ENCODE assay signal across 26 mouse cellular contexts in the genomic region with DNA sequence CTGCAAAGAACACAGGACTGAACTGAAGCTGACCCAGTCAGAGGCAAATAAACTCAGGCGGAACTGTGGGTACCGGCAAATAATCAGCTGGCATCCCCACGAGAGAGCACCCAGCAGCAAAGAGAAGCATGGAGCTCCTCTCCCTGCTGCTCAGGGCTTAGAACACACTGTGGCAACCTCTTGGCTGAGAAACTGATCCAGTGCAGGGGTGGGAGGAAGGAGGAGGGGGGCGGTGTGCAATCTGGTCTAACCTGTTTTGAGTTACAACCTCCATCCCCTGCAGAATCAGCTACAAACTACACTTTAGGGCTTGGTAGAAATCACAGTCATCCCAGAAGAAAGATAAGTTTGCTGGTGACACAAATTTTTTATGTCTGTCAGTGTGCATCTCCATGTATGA. TPM values are rescaled to one million over a fixed set of nuclear protein-coding genes. Genes with fewer than 3 reads are reported as not detected.
DNase-seq lines count a peak whose midpoint lies in the region; ATAC-seq lines count a peak whose summit lies in the region.
"Had no signal": no experiment of that assay in that cellular context is flagged by ENCODE, and none has a peak within 500 bp of the region (broad histone marks: within the 10 kb centered on the region; RNA-seq: fewer than 3 reads in every experiment).

No protein-coding gene starts in this region.

- no peaks in the 10 kb centered on the region for H3K4me1 ChIP-seq in embryonic facial prominence, embryonic 15.5 days
- no peaks in the 10 kb centered on the region for H3K4me1 ChIP-seq in stomach, embryonic 15.5 days
- H3K4me1 ChIP-seq in forebrain, embryonic 12.5 days, result no peaks in the 10 kb centered on the region
- H3K4me1 ChIP-seq: embryonic facial prominence, embryonic 13.5 days; forebrain, embryonic 10.5 days; neural tube, embryonic 13.5 days had no signal

- H3K9ac ChIP-seq in embryonic facial prominence, embryonic 15.5 days, result no peak overlapping the region
- H3K9ac ChIP-seq in stomach, embryonic 15.5 days, result no peak overlapping the region
- H3K9ac ChIP-seq in forebrain, embryonic 12.5 days, result no peak overlapping the region
- H3K9ac ChIP-seq: embryonic facial prominence, embryonic 13.5 days; neural tube, embryonic 13.5 days had no signal

- H3K27ac ChIP-seq in embryonic facial prominence, embryonic 15.5 days (replicated peaks), result no peak overlapping the region
- H3K27ac ChIP-seq in stomach, embryonic 15.5 days, result no peak overlapping the region
- no peak overlapping the region for H3K27ac ChIP-seq in forebrain, embryonic 12.5 days
- H3K27ac ChIP-seq: embryonic facial prominence, embryonic 13.5 days; forebrain, embryonic 10.5 days; layer of hippocampus, adult 2 months; neural tube, embryonic 13.5 days had no signal

- peak; percentile 32 for DNase-seq in urinary bladder, postnatal 14 days (ENCODE audit: low spot score)
- DNase-seq in urinary bladder, postnatal 4 days (ENCODE audit: low spot score in 2 of 2), result no peak
- peak; percentile 4 for DNase-seq in embryo, embryonic 11 days
- DNase-seq: adrenal gland, postnatal 14 days; cerebellum, adult 11-12 months; cerebellum, postnatal 25 days; kidney, adult 8-10 months; kidney, postnatal 14 days; midbrain, embryonic 14.5 days; right cerebral cortex, postnatal 14 days; spleen, adult 18-20 months; thymus, adult 2 months had no signal

- H3K4me2 ChIP-seq in embryonic facial prominence, embryonic 15.5 days (replicated peaks), result no peak overlapping the region
- H3K4me2 ChIP-seq in stomach, embryonic 15.5 days, result no peak overlapping the region
- H3K4me2 ChIP-seq in forebrain, embryonic 12.5 days, result no peak overlapping the region
- H3K4me2 ChIP-seq: embryonic facial prominence, embryonic 13.5 days; heart, embryonic 11.5 days; liver, embryonic 11.5 days; neural tube, embryonic 13.5 days had no signal

- H3K4me3 ChIP-seq in embryonic facial prominence, embryonic 15.5 days (replicated peaks), result no peak overlapping the region
- no peak overlapping the region for H3K4me3 ChIP-seq in stomach, embryonic 15.5 days (replicated peaks)
- no peak overlapping the region for H3K4me3 ChIP-seq in forebrain, embryonic 12.5 days (replicated peaks)
- H3K4me3 ChIP-seq: embryonic facial prominence, embryonic 13.5 days; forebrain, embryonic 10.5 days; layer of hippocampus, adult 2 months; megakaryocyte, embryonic 14.5 days; neural tube, embryonic 13.5 days had no signal

- H3K27me3 ChIP-seq in embryonic facial prominence, embryonic 15.5 days, result no peaks in the 10 kb centered on the region
- H3K27me3 ChIP-seq in stomach, embryonic 15.5 days (replicated peaks), result no peaks in the 10 kb centered on the region
- H3K27me3 ChIP-seq in forebrain, embryonic 12.5 days, result no peaks in the 10 kb centered on the region
- H3K27me3 ChIP-seq: embryonic facial prominence, embryonic 13.5 days; neural tube, embryonic 13.5 days had no signal

- ATAC-seq in embryonic facial prominence, embryonic 15.5 days (ENCODE audit: insufficient number of reproducible peaks, low FRiP score, low TSS enrichment, low read depth), result 0 out of 2 replicates have a peak, but pooled peaks have one; percentile 60
- ATAC-seq in stomach, embryonic 15.5 days (ENCODE audit: insufficient read depth, low FRiP score, low read depth), result peak; percentile 78
- ATAC-seq in inflammation-experienced regulatory T-cells, adult 6 months, result no peak
- ATAC-seq in forebrain, embryonic 12.5 days (ENCODE audit: low FRiP score), result no peak
- ATAC-seq: activated CD4-positive, CD25-positive, alpha-beta regulatory T cell, adult 4 months; hindbrain, embryonic 16.5 days; Patski had no signal

- WGBS in embryonic facial prominence, embryonic 15.5 days, result 24% methylated on average over 4 of the region's 4 CpGs
- WGBS in stomach, embryonic 15.5 days, result 43% methylated on average over 4 of the region's 4 CpGs
- WGBS in forebrain, embryonic 12.5 days, result 51% methylated on average over 4 of the region's 4 CpGs

- H3K9me3 ChIP-seq in embryonic facial prominence, embryonic 15.5 days (replicated peaks), result no peaks in the 10 kb centered on the region
- no peaks in the 10 kb centered on the region for H3K9me3 ChIP-seq in stomach, embryonic 15.5 days
- no peaks in the 10 kb centered on the region for H3K9me3 ChIP-seq in forebrain, embryonic 12.5 days
- H3K9me3 ChIP-seq: embryonic facial prominence, embryonic 13.5 days; forebrain, embryonic 10.5 days; megakaryocyte, embryonic 14.5 days; neural tube, embryonic 13.5 days had no signal

- no peaks in the 10 kb centered on the region for H3K36me3 ChIP-seq in embryonic facial prominence, embryonic 15.5 days
- H3K36me3 ChIP-seq in stomach, embryonic 15.5 days, result no peaks in the 10 kb centered on the region
- H3K36me3 ChIP-seq in forebrain, embryonic 12.5 days (replicated peaks), result no peaks in the 10 kb centered on the region
- H3K36me3 ChIP-seq: embryonic facial prominence, embryonic 13.5 days; forebrain, embryonic 10.5 days; neural tube, embryonic 13.5 days had no signal

RNA-seq across cellular contexts. Expression of a gene that starts 19.0 kb away (rescaled TPM):
- 0.17 and 0.29 TPM in 2 replicates for polyA plus RNA-seq in embryonic facial prominence, embryonic 15.5 days (2015; fragmentation: Nextera tagmentation; extraction: Ambion mirVana)
- polyA plus RNA-seq in stomach, embryonic 15.5 days (2015; fragmentation: Nextera tagmentation; extraction: Ambion mirVana), result 0.28 and 0.30 TPM in 2 replicates
- polyA plus RNA-seq in inflammation-experienced regulatory T-cells, adult 6 months (2017; shearing (Covaris generic)), result 1 to 10 TPM in 1 of 3 experiments, under 1 TPM in 2; 0.36 to 1.4 (median 0.94) TPM
- polyA plus RNA-seq in forebrain, embryonic 12.5 days (2016; fragmentation: Nextera tagmentation; extraction: Ambion mirVana), result 0.14 and 0.22 TPM in 2 replicates

RNA-seq across cellular contexts. Expression of a gene that starts 26.9 kb away (rescaled TPM):
- polyA plus RNA-seq in embryonic facial prominence, embryonic 15.5 days (2015; fragmentation: Nextera tagmentation; extraction: Ambion mirVana), result 0.13 and 0.17 TPM in 2 replicates
- polyA plus RNA-seq in stomach, embryonic 15.5 days (2015; fragmentation: Nextera tagmentation; extraction: Ambion mirVana), result 0.34 and 0.41 TPM in 2 replicates
- 10 to 100 TPM in 2 of 3 experiments, 1 to 10 TPM in 1; 5.2 to 42.3 (median 34.9) TPM for polyA plus RNA-seq in inflammation-experienced regulatory T-cells, adult 6 months (2017; shearing (Covaris generic))
- 0.06 and 0.10 TPM in 2 replicates for polyA plus RNA-seq in forebrain, embryonic 12.5 days (2016; fragmentation: Nextera tagmentation; extraction: Ambion mirVana)

RNA-seq across cellular contexts. Expression of a gene that starts 27.3 kb away (rescaled TPM):
- polyA plus RNA-seq in embryonic facial prominence, embryonic 15.5 days (2015; fragmentation: Nextera tagmentation; extraction: Ambion mirVana), result 0.34 and 0.95 TPM in 2 replicates
- polyA plus RNA-seq in stomach, embryonic 15.5 days (2015; fragmentation: Nextera tagmentation; extraction: Ambion mirVana), result 3.8 and 4.9 TPM in 2 replicates
- not detected for polyA plus RNA-seq in inflammation-experienced regulatory T-cells, adult 6 months (2017; shearing (Covaris generic))
- polyA plus RNA-seq in forebrain, embryonic 12.5 days (2016; fragmentation: Nextera tagmentation; extraction: Ambion mirVana), result 0.45 and 0.76 TPM in 2 replicates
- polyA plus RNA-seq: heart, embryonic 11.5 days; Patski had no signal

Comparison
In these comparisons a context has a peak if more than half of its experiments do, and no peak if none do; other contexts are left out.
1. DNase-seq: peak in urinary bladder, postnatal 14 days (single experiment) and embryo, embryonic 11 days (single experiment); none in urinary bladder, postnatal 4 days (0 of 2).
2. ATAC-seq: peak in embryonic facial prominence, embryonic 15.5 days (single experiment) and stomach, embryonic 15.5 days (single experiment); none in inflammation-experienced regulatory T-cells, adult 6 months (single experiment) and forebrain, embryonic 12.5 days (single experiment).